Mouse (Mus musculus) spleen, adult 2 months (tissue): ENCODE measurements around the gene 6430548M08Rik. TPM values are rescaled to one million over a fixed set of nuclear protein-coding genes. Genes with fewer than 3 reads are reported as not detected.

ENCODE experiments used
- DNase-seq, 2 experiments: peaks; one replicate each; pipeline versions ENCODE4 v3.0.0 to v3.0.0-alpha.2; 2012 to 2021; ENCODE audit warnings: low spot score in 2 of 2, low read depth in 1 of 2
- H3K27ac ChIP-seq: fragments of 200-500 bp; 2 replicates; pipeline ENCODE4 v1.5.1; 2012; ENCODE audit warnings: low read length, inconsistent platforms; ENCODE audit not compliant: insufficient read depth
- H3K27me3 ChIP-seq: fragments of 200-500 bp; 2 replicates; pipeline ENCODE4 v1.6.1; 2012; ENCODE audit warnings: mild to moderate bottlenecking, moderate library complexity, low read length, inconsistent platforms; ENCODE audit not compliant: control insufficient read depth, insufficient read depth
- H3K36me3 ChIP-seq: fragments of 200-500 bp; 2 replicates; pipeline ENCODE4 v1.6.1; 2012; ENCODE audit warnings: mild to moderate bottlenecking, low read length, inconsistent platforms; ENCODE audit not compliant: control insufficient read depth, insufficient read depth
- H3K4me1 ChIP-seq: fragments of 200-500 bp; 2 replicates; pipeline ENCODE4 v1.6.1; 2011; ENCODE audit warnings: inconsistent platforms; ENCODE audit not compliant: control insufficient read depth, insufficient read depth, insufficient read length
- H3K4me3 ChIP-seq: fragments of 200-500 bp; 2 replicates; pipeline ENCODE4 v1.5.1; 2011; ENCODE audit warnings: mild to moderate bottlenecking, inconsistent platforms; ENCODE audit not compliant: insufficient read depth, insufficient read length; ENCODE audit errors: extremely low read depth
- CTCF ChIP-seq: fragments of 200-500 bp; IDR thresholded peaks from 2 replicates; pipeline ENCODE4 v1.5.1; 2011; ENCODE audit warnings: mild to moderate bottlenecking, inconsistent platforms; ENCODE audit not compliant: insufficient read depth, insufficient read length, insufficient replicate concordance; ENCODE audit errors: extremely low read depth
- POLR2A ChIP-seq: fragments of 200-500 bp; IDR thresholded peaks from 2 replicates; pipeline ENCODE4 v1.6.1; 2011; ENCODE audit warnings: low read depth, low read length, inconsistent platforms
- WGBS: fragments of 180-500 bp; shearing (Covaris S2); methylation state at CpG from one replicate; pipeline ENCODE4 v1.1.7; 2018; 5-methylcytosine and 5-hydroxymethylcytosine counted together
- polyA plus RNA-seq: library from polyadenylated mRNA; depleted of rRNA; stranded (reverse); fragments of >200 nt; gene quantifications from 2 replicates; pipeline ENCODE4 v1.2.3, GENCODE M21; 2012

Gene 6430548M08Rik
- polyA plus RNA-seq, 1 experiment, result 20.6 TPM

GRCm38 (mm10) chr8:120124261-120124660, 10.3 kb downstream of the 6430548M08Rik start:
- H3K36me3 ChIP-seq, result no peaks in the 10 kb centered on the region
- 37% methylated on average over 6 of the region's 6 CpGs for WGBS
- no peak for DNase-seq
- H3K4me3 ChIP-seq, result no peak overlapping the region
- TF ChIP-seq CTCF (no peak), POLR2A (no peak)
- no peaks in the 10 kb centered on the region for H3K27me3 ChIP-seq
- no peaks in the 10 kb centered on the region for H3K4me1 ChIP-seq
- H3K27ac ChIP-seq, result no peak overlapping the region

- DNase-seq, result no peak
- no peaks in the 10 kb centered on the region for H3K4me1 ChIP-seq
- WGBS, result 76% methylated on average over 7 of the region's 7 CpGs
- TF ChIP-seq CTCF (no peak), POLR2A (no peak)
- H3K4me3 ChIP-seq, result no peak overlapping the region
- H3K36me3 ChIP-seq, result no peaks in the 10 kb centered on the region
- H3K27ac ChIP-seq, result no peak overlapping the region
- no peaks in the 10 kb centered on the region for H3K27me3 ChIP-seq
These were observed 11.0 kb downstream of the 6430548M08Rik start for GRCm38 (mm10) chr8:120124836-120125389.

GRCm38 (mm10) chr8:120126357-120127161, 12.6 kb downstream of the 6430548M08Rik start:
- 64% methylated on average over 14 of the region's 14 CpGs for WGBS
- Histone ChIP-seq H3K4me3 (no peak overlapping the region), H3K36me3 (no peaks in the 10 kb centered on the region), H3K27ac (0 out of 2 replicates have a peak overlapping the region, but pooled peaks have one; percentile 27), H3K27me3 (no peaks in the 10 kb centered on the region), H3K4me1 (no peaks in the 10 kb centered on the region)
- TF ChIP-seq CTCF (no peak), POLR2A (no peak)
- no peak for DNase-seq

GRCm38 (mm10) chr8:120129547-120129946, 15.6 kb downstream of the 6430548M08Rik start:
- H3K27me3 ChIP-seq, result no peaks in the 10 kb centered on the region

GRCm38 (mm10) chr8:120131158-120131557, 17.2 kb downstream of the 6430548M08Rik start:
- Histone ChIP-seq H3K4me1 (no peaks in the 10 kb centered on the region), H3K36me3 (no peaks in the 10 kb centered on the region), H3K27me3 (no peaks in the 10 kb centered on the region), H3K27ac (no peak overlapping the region), H3K4me3 (no peak overlapping the region)
- no peak for DNase-seq
- TF ChIP-seq CTCF, result no peak
- TF ChIP-seq POLR2A, result no peak
- 21% methylated on average over 8 of the region's 8 CpGs for WGBS

More at GRCm38 (mm10) chr8:120129547-120129946, 15.6 kb downstream of the 6430548M08Rik start:
- TF ChIP-seq CTCF (no peak), POLR2A (no peak)
- no peak for DNase-seq
- no peak overlapping the region for H3K4me3 ChIP-seq
- no peaks in the 10 kb centered on the region for H3K36me3 ChIP-seq
- no peak overlapping the region for H3K27ac ChIP-seq
- WGBS, result 84% methylated on average over 4 of the region's 4 CpGs
- no peaks in the 10 kb centered on the region for H3K4me1 ChIP-seq

- no peak overlapping the region for H3K27ac ChIP-seq
- H3K36me3 ChIP-seq, result no peaks in the 10 kb centered on the region
- no peaks in the 10 kb centered on the region for H3K27me3 ChIP-seq
- no peaks in the 10 kb centered on the region for H3K4me1 ChIP-seq
- 78% methylated on average over 7 of the region's 7 CpGs for WGBS
- no peak for TF ChIP-seq CTCF
- TF ChIP-seq POLR2A, result no peak
- DNase-seq, result no peak
- H3K4me3 ChIP-seq, result no peak overlapping the region
These were observed 19.2 kb downstream of the 6430548M08Rik start for GRCm38 (mm10) chr8:120133169-120133568.

GRCm38 (mm10) chr8:120135687-120136086, 21.7 kb downstream of the 6430548M08Rik start:
- TF ChIP-seq CTCF (no peak), POLR2A (no peak)

More at GRCm38 (mm10) chr8:120135687-120136086, 21.7 kb downstream of the 6430548M08Rik start:
- DNase-seq, result no peak
- Histone ChIP-seq H3K36me3 (no peaks in the 10 kb centered on the region), H3K4me3 (no peak overlapping the region), H3K27me3 (no peaks in the 10 kb centered on the region), H3K4me1 (no peaks in the 10 kb centered on the region), H3K27ac (no peak overlapping the region)
- WGBS, result 90% methylated on average over 7 of the region's 7 CpGs
